Mouse (Mus musculus) heart, embryonic 13.5 days (tissue): ENCODE data around the gene Rnf157. TPM values are rescaled to one million over a fixed set of nuclear protein-coding genes. Genes with fewer than 3 reads are reported as not detected.

ENCODE experiments used
- ATAC-seq: fragments of 200-750 bp; cut with Nextera tagmentation; 2 replicates; pipeline ENCODE4 v1.8.0; 2017; ENCODE audit warnings: moderate TSS enrichment; ENCODE audit not compliant: insufficient number of reproducible peaks, low FRiP score, low TSS enrichment; ENCODE audit errors: extremely low read depth
- H3K27ac ChIP-seq: fragments of 300-500 bp; sonication (generic); replicated peaks from 2 replicates; pipeline ENCODE4 v1.5.1; 2015; ENCODE audit warnings: moderate library complexity, mild to moderate bottlenecking, inconsistent platforms
- H3K27me3 ChIP-seq: fragments of 300-500 bp; sonication (generic); replicated peaks from 2 replicates; pipeline ENCODE4 v1.6.1; 2015; ENCODE audit warnings: mild to moderate bottlenecking, inconsistent platforms
- H3K36me3 ChIP-seq: fragments of 300-500 bp; sonication (generic); 2 replicates; pipeline ENCODE4 v1.6.1; 2015; ENCODE audit warnings: mild to moderate bottlenecking, inconsistent platforms
- H3K4me1 ChIP-seq: fragments of 300-500 bp; sonication (generic); 2 replicates; pipeline ENCODE4 v1.6.1; 2015; ENCODE audit warnings: inconsistent platforms
- H3K4me2 ChIP-seq: fragments of 300-500 bp; sonication (generic); 2 replicates; pipeline ENCODE4 v1.6.1; 2015; ENCODE audit warnings: inconsistent platforms, mild to moderate bottlenecking, moderate library complexity
- H3K4me3 ChIP-seq: fragments of 300-500 bp; sonication (generic); 2 replicates; pipeline ENCODE4 v1.5.1; 2015; ENCODE audit warnings: moderate library complexity, mild to moderate bottlenecking, inconsistent platforms
- H3K9ac ChIP-seq: fragments of 300-500 bp; sonication (generic); 2 replicates; pipeline ENCODE4 v1.6.1; 2015; ENCODE audit warnings: inconsistent platforms, mild to moderate bottlenecking, moderate library complexity
- H3K9me3 ChIP-seq: fragments of 300-500 bp; sonication (generic); 2 replicates; pipeline ENCODE4 v1.6.1; 2016; ENCODE audit warnings: inconsistent platforms
- WGBS: fragments of 180-500 bp; shearing (Covaris S2); methylation state at CpG from one replicate; pipeline ENCODE4 v1.1.7; 2015; ENCODE audit warnings: mixed read lengths; 5-methylcytosine and 5-hydroxymethylcytosine counted together
- polyA plus RNA-seq: library from polyadenylated mRNA; unstranded; fragments of >200 nt; fragmentation: Nextera tagmentation; extraction: Ambion mirVana; gene quantifications from 2 replicates; pipeline ENCODE4 v1.2.1, GENCODE M21; 2015

Gene Rnf157
- polyA plus RNA-seq, 1 experiment from 2014 or later: 4.0 TPM

DNA sequence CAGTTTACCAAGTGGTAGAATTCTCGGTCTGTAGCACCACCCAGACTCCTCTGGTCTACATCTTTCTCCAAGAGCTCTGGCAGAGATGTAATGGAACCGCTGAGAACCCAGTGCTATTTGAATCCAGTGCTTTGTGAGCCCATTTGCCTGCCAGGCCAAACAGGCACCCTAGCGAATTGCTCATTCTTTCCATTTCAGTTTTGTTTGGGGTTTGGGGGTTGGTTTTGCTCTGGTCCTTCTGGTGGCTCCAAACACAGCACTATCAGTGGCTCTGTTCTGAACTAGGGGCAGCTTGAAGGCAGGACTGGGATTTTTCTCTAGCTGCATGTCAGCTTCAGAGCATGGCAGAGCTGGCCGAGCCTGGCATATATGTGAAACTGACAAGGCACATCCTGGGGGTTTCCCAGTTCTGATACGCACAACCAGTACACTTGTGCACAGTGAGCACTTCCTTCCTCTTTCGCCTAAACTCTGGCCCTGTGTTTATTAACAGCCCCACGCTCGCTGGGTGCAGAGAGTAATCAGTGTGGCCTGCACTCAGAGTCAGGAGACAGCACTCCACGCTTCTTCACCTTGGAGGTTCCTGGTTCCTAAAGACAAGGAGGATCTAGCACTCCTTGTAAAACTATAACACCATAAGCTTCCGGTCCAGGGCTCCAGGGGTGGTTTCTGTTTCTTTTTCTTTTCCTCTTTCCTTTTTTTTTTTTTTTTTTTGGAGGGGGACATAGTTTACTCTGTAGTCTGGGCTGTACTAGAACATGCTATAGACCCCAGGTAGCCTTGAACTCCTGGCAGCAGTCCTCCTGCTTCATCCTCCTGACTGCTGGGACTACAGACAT is 11.2 kb upstream of the Rnf157 start:
- Histone ChIP-seq H3K27me3 (no peaks in the 10 kb centered on the region), H3K9me3 (no peaks in the 10 kb centered on the region), H3K36me3 (no peaks in the 10 kb centered on the region), H3K9ac (0 out of 2 replicates have a peak overlapping the region, but pooled peaks have one; percentile 28), H3K4me2 (no peak overlapping the region), H3K27ac (peak overlapping the region; percentile 48), H3K4me3 (no peak overlapping the region), H3K4me1 (peaks cover 19% of the 10 kb centered on the region)
- ATAC-seq: no peak
- 69% methylated on average over 10 of the region's 10 CpGs for WGBS

DNA sequence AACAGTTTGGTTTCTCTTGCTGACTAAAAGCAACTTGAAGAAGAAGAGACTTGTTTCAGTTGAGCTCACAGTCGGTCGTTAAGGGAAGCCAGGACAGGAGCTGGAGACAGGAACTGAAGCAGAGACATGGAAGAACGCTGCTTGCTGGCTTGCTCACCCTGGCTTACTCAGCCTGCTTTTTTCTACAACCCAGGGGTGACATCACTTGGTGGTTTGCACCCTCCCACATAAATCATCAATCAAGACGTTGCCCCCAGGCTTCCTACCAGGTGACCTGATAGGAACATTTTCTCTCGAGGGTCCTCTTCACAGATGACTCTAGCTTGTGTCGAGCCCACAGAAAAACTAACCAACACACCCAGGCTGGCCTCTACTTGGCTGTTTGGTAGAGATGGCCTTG is 10.4 kb upstream of the Rnf157 start:
- Histone ChIP-seq H3K36me3 (no peaks in the 10 kb centered on the region), H3K9me3 (no peaks in the 10 kb centered on the region), H3K4me2 (no peak overlapping the region), H3K27me3 (no peaks in the 10 kb centered on the region), H3K4me3 (no peak overlapping the region), H3K27ac (no peak overlapping the region), H3K9ac (no peak overlapping the region), H3K4me1 (peaks cover 21% of the 10 kb centered on the region)
- ATAC-seq: no peak
- WGBS: 78% methylated on average over 6 of the region's 6 CpGs

- 70% methylated on average over 2 of the region's 2 CpGs for WGBS
- ATAC-seq: no peak
- H3K9me3 ChIP-seq: no peaks in the 10 kb centered on the region
- no peak overlapping the region for H3K9ac ChIP-seq
- H3K4me2 ChIP-seq: no peak overlapping the region
- H3K27ac ChIP-seq: no peak overlapping the region
- H3K36me3 ChIP-seq: no peaks in the 10 kb centered on the region
- peaks cover 22% of the 10 kb centered on the region for H3K4me1 ChIP-seq
- no peaks in the 10 kb centered on the region for H3K27me3 ChIP-seq
- no peak overlapping the region for H3K4me3 ChIP-seq
Measured at GRCm38 (mm10) chr11:116422562-116422961, 9.7 kb upstream of the Rnf157 start.

GRCm38 (mm10) chr11:116421102-116421501 is 8.3 kb upstream of the Rnf157 start:
- peaks cover 28% of the 10 kb centered on the region for H3K4me1 ChIP-seq
- H3K9ac ChIP-seq: no peak overlapping the region
- 70% methylated on average over 6 of the region's 6 CpGs for WGBS
- no peaks in the 10 kb centered on the region for H3K36me3 ChIP-seq
- no peak for ATAC-seq
- no peak overlapping the region for H3K4me3 ChIP-seq
- no peaks in the 10 kb centered on the region for H3K9me3 ChIP-seq
- no peak overlapping the region for H3K27ac ChIP-seq
- no peaks in the 10 kb centered on the region for H3K27me3 ChIP-seq
- H3K4me2 ChIP-seq: no peak overlapping the region

GRCm38 (mm10) chr11:116418841-116419462 is 6.1 kb upstream of the Rnf157 start:
- ATAC-seq: no peak
- 77% methylated on average over 6 of the region's 6 CpGs for WGBS
- no peaks in the 10 kb centered on the region for H3K36me3 ChIP-seq
- no peaks in the 10 kb centered on the region for H3K9me3 ChIP-seq
- H3K27ac ChIP-seq: peak overlapping the region; percentile 38
- peaks cover 4% of the 10 kb centered on the region; the same call in 1 of the 2 replicates for H3K27me3 ChIP-seq
- H3K4me2 ChIP-seq: no peak overlapping the region
- H3K4me3 ChIP-seq: no peak overlapping the region
- H3K9ac ChIP-seq: peak overlapping the region; percentile 15; the same call in 1 of the 2 replicates
- peaks cover 17% of the 10 kb centered on the region for H3K4me1 ChIP-seq

- WGBS: 9% methylated on average over 2 of the region's 2 CpGs
- Histone ChIP-seq H3K9ac (peak overlapping the region; percentile 15; the same call in 1 of the 2 replicates), H3K27me3 (peaks cover 4% of the 10 kb centered on the region; the same call in 1 of the 2 replicates), H3K4me3 (no peak overlapping the region), H3K9me3 (no peaks in the 10 kb centered on the region), H3K27ac (peak overlapping the region; percentile 38), H3K4me1 (peaks cover 17% of the 10 kb centered on the region), H3K4me2 (no peak overlapping the region), H3K36me3 (no peaks in the 10 kb centered on the region)
- no peak for ATAC-seq
Measured at GRCm38 (mm10) chr11:116418194-116418840, 5.5 kb upstream of the Rnf157 start.

- no peak overlapping the region for H3K4me2 ChIP-seq
- H3K36me3 ChIP-seq: no peaks in the 10 kb centered on the region
- peaks cover 23% of the 10 kb centered on the region for H3K4me1 ChIP-seq
- 77% methylated on average over 5 of the region's 5 CpGs for WGBS
- H3K9me3 ChIP-seq: no peaks in the 10 kb centered on the region
- no peak for ATAC-seq
- peaks cover 4% of the 10 kb centered on the region; the same call in 1 of the 2 replicates for H3K27me3 ChIP-seq
- H3K4me3 ChIP-seq: no peak overlapping the region
- H3K27ac ChIP-seq: no peak overlapping the region
- H3K9ac ChIP-seq: no peak overlapping the region
Measured at GRCm38 (mm10) chr11:116417054-116417453, 4.2 kb upstream of the Rnf157 start.

DNA sequence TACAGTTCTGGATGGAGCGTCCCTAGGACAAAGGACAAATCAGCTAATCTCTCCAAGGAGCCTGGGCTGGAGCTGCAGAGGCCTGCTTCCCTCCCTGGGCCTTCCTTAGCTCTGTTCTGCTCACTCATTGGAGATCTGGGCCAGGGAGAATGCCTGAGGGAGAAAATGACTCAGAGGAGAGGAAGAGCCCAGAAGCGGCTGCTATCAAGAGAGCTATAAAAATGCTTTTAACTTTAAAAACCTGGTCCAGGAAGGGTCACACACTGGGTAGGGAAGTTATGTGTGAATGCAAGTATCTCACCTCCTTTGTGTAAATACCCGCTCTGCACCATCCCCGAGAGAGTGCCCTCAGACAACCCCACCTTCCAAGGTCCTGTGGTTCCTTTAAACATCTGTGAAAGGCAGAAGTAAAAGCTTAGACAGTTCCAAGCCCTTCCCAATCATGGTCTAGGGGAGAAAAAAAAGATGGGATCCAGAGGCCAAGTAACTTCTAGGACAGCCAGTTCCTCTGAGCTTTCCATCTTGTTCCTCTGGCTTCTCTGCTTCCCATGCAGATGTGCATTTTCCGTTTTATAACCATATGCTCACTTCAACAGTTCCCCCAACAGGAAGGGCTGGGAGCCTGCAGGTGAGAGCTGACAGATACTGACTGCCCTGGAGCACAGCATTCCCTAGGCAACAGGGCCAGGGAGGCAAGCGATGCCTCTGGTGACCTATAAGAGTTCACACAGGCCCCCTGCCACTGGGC is 3.5 kb upstream of the Rnf157 start:
- no peaks in the 10 kb centered on the region for H3K9me3 ChIP-seq
- H3K4me1 ChIP-seq: peaks cover 29% of the 10 kb centered on the region
- H3K4me3 ChIP-seq: no peak overlapping the region
- 51% methylated on average over 6 of the region's 6 CpGs for WGBS
- peaks cover 10% of the 10 kb centered on the region; the same call in 1 of the 2 replicates for H3K27me3 ChIP-seq
- no peak overlapping the region for H3K4me2 ChIP-seq
- H3K9ac ChIP-seq: peak overlapping the region; percentile 21; the same call in 1 of the 2 replicates
- H3K27ac ChIP-seq: peak overlapping the region; percentile 26
- no peaks in the 10 kb centered on the region for H3K36me3 ChIP-seq
- ATAC-seq: no peak

DNA sequence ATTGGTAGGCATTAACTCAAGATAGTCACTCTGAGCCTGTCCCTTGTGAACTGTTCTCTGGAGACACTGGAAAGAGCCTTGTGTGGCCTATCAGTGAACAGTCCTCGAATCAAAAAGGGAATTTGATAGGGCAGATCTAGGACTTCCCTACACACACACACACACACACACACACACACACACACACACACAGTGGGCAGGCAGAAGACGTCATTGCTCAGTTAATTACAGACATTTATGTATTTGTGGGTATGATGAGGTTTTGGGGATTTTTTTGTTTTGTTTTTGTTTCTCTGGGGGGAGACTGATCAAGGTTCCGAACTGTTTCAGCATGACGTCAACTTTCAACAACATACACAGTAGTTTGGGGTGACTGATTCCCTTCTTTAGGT is 795 bp upstream of the Rnf157 start:
- Histone ChIP-seq H3K4me1 (peaks cover 30% of the 10 kb centered on the region), H3K4me2 (peak overlapping the region; percentile 95), H3K4me3 (peak overlapping the region; percentile 79; the same call in 1 of the 2 replicates), H3K36me3 (no peaks in the 10 kb centered on the region), H3K27ac (no peak overlapping the region), H3K9ac (peak overlapping the region; percentile 93; the same call in 1 of the 2 replicates), H3K27me3 (peaks cover 11% of the 10 kb centered on the region; the same call in 1 of the 2 replicates), H3K9me3 (no peaks in the 10 kb centered on the region)
- 63% methylated on average over 4 of the region's 4 CpGs for WGBS
- no peak for ATAC-seq

DNA sequence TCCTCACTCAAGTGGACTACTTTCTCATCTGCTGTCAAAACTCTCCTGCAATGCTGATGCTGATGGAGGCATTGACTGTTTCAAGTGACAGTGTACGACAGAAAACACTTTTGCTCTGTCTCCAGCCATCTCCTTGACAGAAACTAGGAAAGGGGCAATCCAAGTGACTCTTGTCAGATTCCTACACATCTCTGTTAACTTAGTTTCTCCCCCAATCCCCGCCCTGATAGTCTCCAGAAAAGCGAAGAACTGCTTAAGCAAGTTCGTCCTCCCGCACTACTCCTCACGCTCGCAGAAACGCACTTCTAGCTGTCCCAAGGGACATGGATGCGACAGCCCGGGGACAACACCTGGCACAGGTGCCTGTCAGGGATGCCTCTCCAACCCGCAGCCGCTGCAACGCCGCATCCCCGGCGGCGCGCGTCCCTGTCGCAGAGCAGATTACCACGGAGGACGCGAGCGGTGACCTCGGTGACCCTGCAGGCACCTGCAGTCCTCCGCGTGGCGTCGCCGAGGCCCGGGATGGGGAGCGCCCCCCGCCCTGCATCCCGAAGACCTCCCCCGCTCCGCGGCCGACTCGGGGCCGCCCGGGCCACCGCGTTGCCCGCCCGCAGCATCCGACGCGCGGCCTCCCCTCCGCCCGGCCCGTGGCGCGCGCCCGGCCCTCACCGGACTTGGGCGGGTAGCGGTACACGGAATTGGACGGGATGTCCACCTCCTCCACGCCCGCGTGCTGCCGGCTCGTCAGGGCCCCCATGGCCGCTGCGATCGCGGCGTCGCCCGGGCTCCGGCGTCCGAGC is 604 bp downstream of the Rnf157 start:
- ATAC-seq: peak; percentile 9; the same call in 1 of the 2 replicates
- Histone ChIP-seq H3K27me3 (peaks cover 11% of the 10 kb centered on the region; the same call in 1 of the 2 replicates), H3K4me3 (peak overlapping the region; percentile 79), H3K9ac (peak overlapping the region; percentile 93), H3K4me2 (peak overlapping the region; percentile 95), H3K9me3 (no peaks in the 10 kb centered on the region), H3K27ac (peak overlapping the region; percentile 32; the same call in 1 of the 2 replicates), H3K36me3 (no peaks in the 10 kb centered on the region), H3K4me1 (peaks cover 25% of the 10 kb centered on the region)
- under 1% methylated on average over 72 of the region's 76 CpGs for WGBS
